Mouse (Mus musculus): ENCODE results near the gene Kif1c.

DNA sequence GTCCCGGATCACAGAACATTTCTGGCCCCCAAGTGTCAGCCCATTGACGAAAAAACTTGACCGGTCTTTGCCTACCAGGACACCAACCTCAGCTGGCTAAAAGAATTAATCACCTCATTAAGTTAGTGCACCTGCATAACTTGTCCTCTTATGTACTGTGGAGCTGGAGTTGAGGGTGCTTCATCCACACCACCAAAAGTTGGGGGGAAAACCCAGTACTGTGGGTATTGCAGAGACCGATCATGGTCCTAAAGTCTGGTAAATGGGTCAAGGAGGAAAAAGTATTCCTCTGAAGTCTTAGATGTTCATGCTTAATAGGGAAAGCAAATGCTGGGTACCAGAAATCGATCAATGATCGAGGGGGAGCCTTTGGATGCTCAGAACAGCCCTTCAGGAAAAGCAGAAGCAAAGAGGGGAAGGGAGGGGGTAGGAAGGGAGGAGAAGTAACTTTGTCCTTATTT is 47.4 kb upstream of the Kif1c start:
- no peak for TF ChIP-seq GATA1 (IDR thresholded peaks at IDR 0.05; ENCODE audit: low read length)
- no peak for TF ChIP-seq TAL1 (IDR thresholded peaks at IDR 0.05; ENCODE audit: low read length)
